Mouse (Mus musculus): ENCODE data around the gene Prdm11.

DNA sequence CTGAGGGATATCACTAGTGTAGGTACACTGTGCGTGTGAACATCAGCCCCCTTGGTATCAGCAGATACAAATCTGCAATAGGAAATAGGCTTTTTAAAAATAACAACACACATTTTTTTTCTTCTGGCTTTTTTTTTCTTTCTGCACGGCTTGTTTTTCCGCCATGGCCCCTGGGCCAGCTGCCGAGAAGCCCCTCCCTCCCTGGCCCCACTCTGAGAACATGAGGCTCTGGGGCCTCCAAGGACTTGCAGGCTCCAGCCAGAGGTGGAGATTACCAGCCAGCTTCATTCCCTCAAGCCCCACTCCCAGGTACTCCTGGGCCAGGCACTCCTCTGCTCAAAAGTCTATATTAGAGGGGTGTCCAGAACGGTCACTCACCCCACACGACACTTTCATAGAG is 4.5 kb downstream of the Prdm11 start:
- TF ChIP-seq CTCF (IDR thresholded peaks at IDR 0.05; ENCODE audit: borderline replicate concordance, insufficient read depth, low read length) (no peak), POLR2A (IDR thresholded peaks at IDR 0.05; ENCODE audit: low read depth, low read length) (no peak)
